14 mouse cellular contexts compared by ENCODE assay signal in genomic region chr13:8866612-8867011, GRCm38 (mm10). TPM values are rescaled to one million over a fixed set of nuclear protein-coding genes. Genes with fewer than 3 reads are reported as not detected.
A peak's percentile ranks its signal among the peaks of the same experiment; 100 is the strongest.
DNase-seq lines count a peak whose midpoint lies in the region; ATAC-seq and TF ChIP-seq lines count a peak whose summit lies in the region.
"Had no signal": no experiment of that assay in that cellular context is flagged by ENCODE, and none has a peak within 500 bp of the region (broad histone marks: within the 10 kb centered on the region; RNA-seq: fewer than 3 reads in every experiment).

No protein-coding gene starts in this region.

- TF ChIP-seq CTCF in heart, adult 2 months (IDR thresholded peaks at IDR 0.05), result no peak
- no peak for TF ChIP-seq CTCF in liver, postnatal 0 days (IDR thresholded peaks at IDR 0.05; ENCODE audit: low read depth)

- peaks cover 13% of the 10 kb centered on the region for H3K4me1 ChIP-seq in heart, adult 2 months (ENCODE audit: control insufficient read depth, insufficient read depth, low read length)
- H3K4me1 ChIP-seq in heart, embryonic 11.5 days (ENCODE audit: control insufficient read depth, insufficient read depth, low read length), result 0 out of 2 replicates have a peak, but pooled peaks cover 5% of the 10 kb centered on the region
- H3K4me1 ChIP-seq in brown adipose tissue, adult 24 weeks (ENCODE audit: control insufficient read depth, insufficient read depth, insufficient read length, low read length), result peaks cover 8% of the 10 kb centered on the region
- peaks cover 8% of the 10 kb centered on the region for H3K4me1 ChIP-seq in liver, postnatal 0 days (ENCODE audit: insufficient read depth)

- peak overlapping the region; percentile 68 for H3K27ac ChIP-seq in heart, adult 2 months
- H3K27ac ChIP-seq in heart, embryonic 11.5 days (ENCODE audit: low read depth, low read length), result no peak overlapping the region
- peak overlapping the region; percentile 79 for H3K27ac ChIP-seq in brown adipose tissue, adult 24 weeks (replicated peaks; ENCODE audit: low read depth, low read length)
- H3K27ac ChIP-seq in liver, postnatal 0 days (ENCODE audit: low read depth), result no peak overlapping the region
- H3K27ac ChIP-seq: heart, embryonic 13.5 days; limb, embryonic 12.5 days; midbrain, embryonic 10.5 days; neural tube, embryonic 12.5 days had no signal

- H3K4me2 ChIP-seq in heart, embryonic 11.5 days, result no peak overlapping the region
- H3K4me2 ChIP-seq in liver, postnatal 0 days (ENCODE audit: low read depth, low read length), result no peak overlapping the region
- H3K4me2 ChIP-seq: heart, embryonic 13.5 days; limb, embryonic 12.5 days; neural tube, embryonic 12.5 days had no signal

- H3K4me3 ChIP-seq in heart, adult 2 months, result no peak overlapping the region
- H3K4me3 ChIP-seq in heart, embryonic 11.5 days (ENCODE audit: low read depth, low read length), result no peak overlapping the region
- no peak overlapping the region for H3K4me3 ChIP-seq in brown adipose tissue, adult 24 weeks (ENCODE audit: insufficient read depth, low read depth, low read length)
- H3K4me3 ChIP-seq in liver, postnatal 0 days (ENCODE audit: low read depth, low read length), result no peak overlapping the region
- H3K4me3 ChIP-seq: heart, embryonic 13.5 days; limb, embryonic 12.5 days; midbrain, embryonic 10.5 days; neural tube, embryonic 12.5 days had no signal

- peak; percentile 45 to 46 for DNase-seq in heart, adult 2 months
- DNase-seq in heart, postnatal 4 days, result peak; percentile 16
- DNase-seq in lung, postnatal 36 days, result peak; percentile 63
- no peak for DNase-seq in liver, postnatal 0 days
- no peak for DNase-seq in B cell, adult 2 months
- no peak for DNase-seq in thymus, postnatal 10 days (ENCODE audit: low spot score in 2 of 2)
- DNase-seq: cerebellum, postnatal 10 days; right cerebral cortex, postnatal 25 days had no signal

- TF ChIP-seq EP300 in heart, adult 2 months (IDR thresholded peaks at IDR 0.05; ENCODE audit: insufficient read depth, low read depth, low read length), result 0 out of 2 replicates have a peak, but pooled peaks have one; percentile 34
- TF ChIP-seq EP300 in liver, postnatal 0 days (IDR thresholded peaks at IDR 0.05; ENCODE audit: low read depth), result no peak

- H3K27me3 ChIP-seq in heart, adult 2 months (ENCODE audit: control insufficient read depth, insufficient read depth, low read length), result no peaks in the 10 kb centered on the region
- no peaks in the 10 kb centered on the region for H3K27me3 ChIP-seq in heart, embryonic 11.5 days (ENCODE audit: control insufficient read depth, insufficient read depth, low read length)
- no peaks in the 10 kb centered on the region for H3K27me3 ChIP-seq in liver, postnatal 0 days (ENCODE audit: insufficient read depth, low read length)
- H3K27me3 ChIP-seq: heart, embryonic 13.5 days; limb, embryonic 12.5 days; neural tube, embryonic 12.5 days had no signal

- H3K9me3 ChIP-seq in heart, embryonic 11.5 days (replicated peaks; ENCODE audit: control insufficient read depth, low read length), result no peaks in the 10 kb centered on the region
- no peaks in the 10 kb centered on the region for H3K9me3 ChIP-seq in liver, postnatal 0 days (ENCODE audit: low read length)
- H3K9me3 ChIP-seq: heart, embryonic 13.5 days; limb, embryonic 12.5 days; midbrain, embryonic 10.5 days; neural tube, embryonic 12.5 days had no signal

- intact Hi-C loops in heart, adult 2 months (cut with DNase I), result no loop called here

- no peak overlapping the region for H3K9ac ChIP-seq in heart, adult 2 months (ENCODE audit: low read depth, low read length)
- H3K9ac ChIP-seq in heart, embryonic 11.5 days (ENCODE audit: low read depth, low read length), result no peak overlapping the region
- no peak overlapping the region for H3K9ac ChIP-seq in liver, postnatal 0 days (replicated peaks)
- H3K9ac ChIP-seq: heart, embryonic 13.5 days; limb, embryonic 12.5 days; neural tube, embryonic 12.5 days had no signal

- H3K36me3 ChIP-seq in heart, adult 2 months (ENCODE audit: control insufficient read depth, insufficient read depth, low read length), result peaks cover 28% of the 10 kb centered on the region
- 0 out of 2 replicates have a peak, but pooled peaks cover 2% of the 10 kb centered on the region for H3K36me3 ChIP-seq in heart, embryonic 11.5 days (ENCODE audit: control insufficient read depth, insufficient read depth, low read length)
- H3K36me3 ChIP-seq in liver, postnatal 0 days (replicated peaks; ENCODE audit: insufficient read depth, low read length), result peaks cover 12% of the 10 kb centered on the region
- H3K36me3 ChIP-seq: neural tube, embryonic 12.5 days had no signal

- no peak for ATAC-seq in heart, embryonic 11.5 days (replicated peaks; ENCODE audit: insufficient number of reproducible peaks, low FRiP score, low TSS enrichment)
- no peak for ATAC-seq in liver, postnatal 0 days

- no peaks in the 10 kb centered on the region for H3K79me2 ChIP-seq in heart, adult 2 months (replicated peaks; ENCODE audit: control insufficient read depth, insufficient read depth, low read length)

- peak; percentile 20; the same call in 1 of the 2 replicates for TF ChIP-seq POLR2A in heart, adult 2 months (IDR thresholded peaks at IDR 0.05; ENCODE audit: insufficient read depth, low read depth, low read length)

- 45% methylated on average over 7 of the region's 7 CpGs for WGBS in heart, adult 2 months
- WGBS in heart, embryonic 11.5 days (ENCODE audit: insufficient replicate concordance), result 84% methylated on average over 7 of the region's 7 CpGs
- WGBS in liver, postnatal 0 days (ENCODE audit: insufficient replicate concordance), result 80% methylated on average over 7 of the region's 7 CpGs

RNA-seq across cellular contexts. Expression of gene Wdr37, which starts 5.1 kb away (rescaled TPM):
- 10 to 100 TPM; 33.3 to 38.7 TPM for total RNA-seq in heart, adult 2 months (2021)
- polyA plus RNA-seq in heart, adult 2 months (2012; rRNA removed), result 12.6 and 24.4 TPM in 2 replicates
- polyA plus RNA-seq in heart, embryonic 11.5 days (2014; fragmentation: Nextera tagmentation; extraction: Ambion mirVana), result 19.6 and 25.5 TPM in 2 replicates
- polyA plus RNA-seq in brown adipose tissue, adult 24 weeks (2012; ENCODE audit: insufficient read depth, insufficient read length, missing spikeins), result 13.1 and 15.3 TPM in 2 replicates
- 10 to 100 TPM; 32.5 to 35.7 TPM for total RNA-seq in heart, postnatal 4 days (2021)
- 5.2 and 5.8 TPM in 2 replicates for polyA plus RNA-seq in liver, postnatal 0 days (2015; fragmentation: Nextera tagmentation; extraction: Ambion mirVana)

RNA-seq across cellular contexts. Expression of gene Idi1, which starts 18.7 kb away (rescaled TPM):
- 1 to 10 TPM; 4.5 to 4.9 TPM for total RNA-seq in heart, adult 2 months (2021)
- 3.0 and 6.9 TPM in 2 replicates for polyA plus RNA-seq in heart, adult 2 months (2012; rRNA removed)
- 65.1 and 76.7 TPM in 2 replicates for polyA plus RNA-seq in heart, embryonic 11.5 days (2014; fragmentation: Nextera tagmentation; extraction: Ambion mirVana)
- polyA plus RNA-seq in brown adipose tissue, adult 24 weeks (2012; ENCODE audit: insufficient read depth, insufficient read length, missing spikeins), result 64.6 and 96.8 TPM in 2 replicates
- total RNA-seq in heart, postnatal 4 days (2021), result 10 to 100 TPM; 27.6 to 31.0 TPM
- 31.2 and 35.0 TPM in 2 replicates for polyA plus RNA-seq in liver, postnatal 0 days (2015; fragmentation: Nextera tagmentation; extraction: Ambion mirVana)

Comparison
In these comparisons a context has a peak if more than half of its experiments do, and no peak if none do; other contexts are left out.
1. H3K27ac ChIP-seq: peak in heart, adult 2 months (single experiment) and brown adipose tissue, adult 24 weeks (single experiment); none in heart, embryonic 11.5 days (single experiment) and liver, postnatal 0 days (single experiment).
2. DNase-seq: peak in heart, adult 2 months (2 of 2), heart, postnatal 4 days (single experiment) and lung, postnatal 36 days (single experiment); none in liver, postnatal 0 days (single experiment), B cell, adult 2 months (0 of 2) and thymus, postnatal 10 days (0 of 2).